Mouse (Mus musculus) ES-E14 (cell line): Measurements from ENCODE around the gene Orm3.

ENCODE experiments used
- CHD2 ChIP-seq: IDR thresholded peaks from 2 replicates; pipeline ENCODE4 v1.6.1; 2014; ENCODE audit warnings: mild to moderate bottlenecking, low read depth, low read length, inconsistent platforms
- HCFC1 ChIP-seq: IDR thresholded peaks from 2 replicates; pipeline ENCODE4 v1.6.1; 2012; ENCODE audit warnings: low read length, inconsistent platforms, borderline replicate concordance; ENCODE audit not compliant: insufficient read depth
- MAFK ChIP-seq: IDR thresholded peaks from 2 replicates; pipeline ENCODE4 v1.6.1; 2014; ENCODE audit warnings: mild to moderate bottlenecking, low read depth, low read length, inconsistent platforms; ENCODE audit not compliant: insufficient read depth
- ZC3H11A ChIP-seq: IDR thresholded peaks from 2 replicates; pipeline ENCODE4 v1.6.1; 2012; ENCODE audit warnings: low read depth, mild to moderate bottlenecking, inconsistent platforms, low read length, borderline replicate concordance
- ZNF384 ChIP-seq: IDR thresholded peaks from 2 replicates; pipeline ENCODE4 v1.6.1; 2012; ENCODE audit warnings: low read depth, low read length, inconsistent platforms

DNA sequence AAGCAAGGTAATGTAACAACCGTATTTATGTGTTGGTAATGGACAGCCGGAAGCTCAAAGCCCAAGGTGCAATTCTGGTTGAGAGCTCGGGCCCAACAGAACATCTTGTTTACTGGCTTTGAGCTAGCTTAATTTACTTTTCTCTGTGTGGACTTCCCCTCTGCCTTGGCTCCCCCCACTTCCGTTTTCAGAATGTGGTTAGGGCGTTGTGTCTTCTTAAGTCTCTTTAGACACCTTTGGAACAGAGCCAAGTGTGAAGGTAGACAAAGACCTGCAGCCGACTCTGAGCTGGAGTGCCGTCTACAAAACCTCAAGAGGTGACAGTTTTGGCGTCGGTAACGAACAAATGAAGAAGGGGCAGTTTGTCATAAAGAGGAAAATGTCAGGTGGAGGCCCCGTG lies 29.8 kb downstream of the Orm3 start:
- no peak for TF ChIP-seq ZC3H11A
- TF ChIP-seq HCFC1 = no peak
- no peak for TF ChIP-seq ZNF384
- TF ChIP-seq MAFK = no peak
- no peak for TF ChIP-seq CHD2
